Mouse (Mus musculus): Measurements from ENCODE around the gene Btn2a2.
A peak's percentile ranks its signal among the peaks of the same experiment; 100 is the strongest.

Gene Btn2a2

GRCm38 (mm10) chr13:23521703-23522102 is 33.0 kb upstream of the Btn2a2 start:
- peak; percentile 86 for DNase-seq (ENCODE audit: low read depth, low spot score)

- peak; percentile 87 for DNase-seq (ENCODE audit: low read depth, low spot score)
These were observed 30.8 kb upstream of the Btn2a2 start for GRCm38 (mm10) chr13:23519416-23519815.

- DNase-seq (ENCODE audit: low read depth, low spot score) = peak; percentile 90
These were observed 30.2 kb upstream of the Btn2a2 start for GRCm38 (mm10) chr13:23518885-23519284.

- DNase-seq (ENCODE audit: low read depth, low spot score) = no peak
These were observed 29.6 kb upstream of the Btn2a2 start for GRCm38 (mm10) chr13:23518295-23518603.

- DNase-seq (ENCODE audit: low read depth, low spot score) = peak; percentile 93
These were observed 29.1 kb upstream of the Btn2a2 start for GRCm38 (mm10) chr13:23517603-23518294.

- DNase-seq (ENCODE audit: low read depth, low spot score) = peak; percentile 87
These were observed 28.4 kb upstream of the Btn2a2 start for GRCm38 (mm10) chr13:23516822-23517602.

GRCm38 (mm10) chr13:23515826-23516620 is 27.4 kb upstream of the Btn2a2 start:
- DNase-seq (ENCODE audit: low read depth, low spot score) = no peak

GRCm38 (mm10) chr13:23515281-23515680 is 26.6 kb upstream of the Btn2a2 start:
- DNase-seq (ENCODE audit: low read depth, low spot score) = no peak

GRCm38 (mm10) chr13:23513517-23513916 is 24.9 kb upstream of the Btn2a2 start:
- no peak for DNase-seq (ENCODE audit: low read depth, low spot score)

- DNase-seq (ENCODE audit: low read depth, low spot score) = no peak
These were observed 21.5 kb upstream of the Btn2a2 start for GRCm38 (mm10) chr13:23510127-23510526.

- peak; percentile 92 for DNase-seq (ENCODE audit: low read depth, low spot score)
These were observed 18.3 kb upstream of the Btn2a2 start for GRCm38 (mm10) chr13:23506819-23507515.

- DNase-seq (ENCODE audit: low read depth, low spot score) = peak; percentile 88
These were observed 17.7 kb upstream of the Btn2a2 start for GRCm38 (mm10) chr13:23506351-23506750.

GRCm38 (mm10) chr13:23505662-23506345 is 17.1 kb upstream of the Btn2a2 start:
- DNase-seq (ENCODE audit: low read depth, low spot score) = peak; percentile 81

- DNase-seq (ENCODE audit: low read depth, low spot score) = peak; percentile 85
These were observed 15.1 kb upstream of the Btn2a2 start for GRCm38 (mm10) chr13:23503797-23504196.

GRCm38 (mm10) chr13:23502916-23503315 is 14.3 kb upstream of the Btn2a2 start:
- no peak for DNase-seq (ENCODE audit: low read depth, low spot score)

GRCm38 (mm10) chr13:23502031-23502567 is 13.4 kb upstream of the Btn2a2 start:
- DNase-seq (ENCODE audit: low read depth, low spot score) = peak; percentile 79

- DNase-seq (ENCODE audit: low read depth, low spot score) = peak; percentile 65
These were observed 12.9 kb upstream of the Btn2a2 start for GRCm38 (mm10) chr13:23501511-23501910.

GRCm38 (mm10) chr13:23500424-23501200 is 12.0 kb upstream of the Btn2a2 start:
- DNase-seq (ENCODE audit: low read depth, low spot score) = peak; percentile 87

GRCm38 (mm10) chr13:23499943-23500342 is 11.3 kb upstream of the Btn2a2 start:
- DNase-seq (ENCODE audit: low read depth, low spot score) = peak; percentile 79

- peak; percentile 35 for DNase-seq (ENCODE audit: low read depth, low spot score)
These were observed 10.0 kb upstream of the Btn2a2 start for GRCm38 (mm10) chr13:23498653-23499052.

All from A20 (cell line).